Mouse (Mus musculus): ENCODE data around the gene Gm11273. TPM values are rescaled to one million over a fixed set of nuclear protein-coding genes. Genes with fewer than 3 reads are reported as not detected.

Gm11273 gene
- 17.1 and 26.1 TPM in 2 replicates for polyA plus RNA-seq (2012; rRNA removed; ENCODE audit: low replicate concordance)

DNA sequence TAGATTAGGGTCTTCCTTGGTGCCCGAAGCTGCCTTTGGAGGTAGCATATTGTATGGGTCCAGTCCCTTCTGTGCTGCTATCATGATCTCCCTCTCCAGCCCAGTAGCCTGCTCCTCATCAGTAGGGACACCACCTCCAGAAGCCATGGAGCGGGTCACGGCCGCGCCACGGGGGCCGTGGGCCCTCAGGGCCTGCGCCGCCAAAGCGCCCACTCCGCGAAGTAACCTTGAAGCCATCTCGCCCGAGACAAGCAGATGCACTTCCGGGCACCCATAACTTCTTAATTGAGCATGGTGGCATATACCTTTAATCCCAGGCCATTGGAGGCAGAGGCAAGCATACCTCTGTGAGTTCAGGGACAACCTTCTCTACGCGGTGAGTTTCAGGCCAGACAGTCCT lies at the start of gene Gm11273:
Gene Gm11273, minus strand, starts transcription at position 237 of the 400 bp plus-strand sequence.

GRCm38 (mm10) chr13:21542708-21543107 lies 41.5 kb upstream of the Gm11273 start, which contains the start of gene Olfr1366:
Gene Olfr1366, minus strand, starts transcription at chr13:21542808.

GRCm38 (mm10) chr13:21530781-21531201 lies 29.6 kb upstream of the Gm11273 start, which contains the start of gene Zkscan8:
Gene Zkscan8, minus strand, starts transcription at chr13:21531120.

GRCm38 (mm10) chr13:21495080-21495479 lies 6.1 kb downstream of the Gm11273 start, which contains the start of gene AK157302:
Gene AK157302, plus strand, starts transcription at chr13:21495223.

GRCm38 (mm10) chr13:21478759-21479670 lies 22.2 kb downstream of the Gm11273 start, which contains the start of the genes Zkscan4 and Gm10065:
Gene Zkscan4, plus strand, starts transcription at chr13:21478907.
Gene Gm10065, minus strand, starts transcription at chr13:21479441.

DNA sequence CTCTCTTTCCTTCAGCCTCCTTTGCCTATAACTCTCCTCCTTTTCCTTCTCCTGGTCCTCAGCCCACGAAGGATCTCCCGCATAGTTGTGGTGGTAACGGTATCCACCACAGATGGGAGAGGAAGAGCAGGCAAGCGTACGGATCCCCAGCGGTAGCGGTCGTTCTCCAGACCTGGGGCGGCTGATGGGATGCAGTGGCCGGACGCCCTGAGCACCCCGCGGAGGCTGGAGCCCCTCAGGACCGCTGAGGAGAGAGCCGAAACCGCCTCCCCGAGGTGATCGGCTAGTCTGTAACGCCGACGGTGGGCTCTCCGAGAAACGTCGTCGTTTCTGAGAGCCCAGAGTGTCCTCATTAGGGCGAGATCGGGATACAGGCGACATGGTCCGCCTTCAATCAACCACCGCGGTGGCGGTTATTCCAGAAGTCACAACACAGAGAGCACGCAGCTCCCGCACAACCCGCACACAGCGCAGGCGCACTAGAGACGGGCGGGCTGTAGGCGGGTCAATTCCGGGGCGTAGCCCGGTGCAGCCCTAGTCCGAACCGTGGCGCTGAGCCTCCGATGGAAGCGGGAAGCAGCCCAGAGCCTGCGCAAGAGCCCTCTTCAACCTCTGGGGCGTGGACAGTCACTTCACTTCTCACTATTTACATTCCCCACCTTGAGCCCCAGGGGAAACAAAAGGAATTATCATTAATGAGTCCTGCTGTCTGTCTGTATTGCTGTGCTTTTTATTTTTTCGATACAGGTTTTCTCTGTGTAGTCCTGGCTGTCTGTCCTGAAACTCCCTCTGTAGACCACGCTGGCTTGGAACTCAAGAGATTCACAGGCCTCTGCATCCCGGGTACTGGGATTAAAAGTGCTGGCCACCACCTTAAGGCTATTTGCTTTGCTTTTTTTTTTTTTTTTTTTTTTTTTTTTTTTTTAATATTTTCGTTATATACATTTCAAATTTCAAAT lies 32.9 kb downstream of the Gm11273 start, which contains the start of gene Nkapl:
Gene Nkapl, minus strand, starts transcription at position 449 of the 959 bp plus-strand sequence.

GRCm38 (mm10) chr13:21453449-21453848 lies 47.8 kb downstream of the Gm11273 start, which contains the start of gene Zscan26:
Gene Zscan26, minus strand, starts transcription at chr13:21453730.

Other genes starting within 250 kb of the Gm11273 start
- 1.5 and 7.6 TPM in 2 replicates for gene Gpx5, start 208.7 kb downstream of the Gm11273 start, polyA plus RNA-seq (2012; rRNA removed; ENCODE audit: low replicate concordance)
- not detected in 2 replicates for gene Gpx6, start 189.3 kb downstream of the Gm11273 start, polyA plus RNA-seq (2012; rRNA removed; ENCODE audit: low replicate concordance)
- gene Olfr1367, start 154.5 kb downstream of the Gm11273 start, polyA plus RNA-seq (2012; rRNA removed; ENCODE audit: low replicate concordance) = not detected in 2 replicates
- 2.0 and 2.8 TPM in 2 replicates for gene Zscan12, start 138.6 kb downstream of the Gm11273 start, polyA plus RNA-seq (2012; rRNA removed; ENCODE audit: low replicate concordance)
- gene Zkscan3, start 98.7 kb downstream of the Gm11273 start, polyA plus RNA-seq (2012; rRNA removed; ENCODE audit: low replicate concordance) = 30.6 and 33.3 TPM in 2 replicates
- 0.10 and 0.62 TPM in 2 replicates for gene Pgbd1, start 60.4 kb downstream of the Gm11273 start, polyA plus RNA-seq (2012; rRNA removed; ENCODE audit: low replicate concordance)
- gene Zscan26, start 47.7 kb downstream of the Gm11273 start, polyA plus RNA-seq (2012; rRNA removed; ENCODE audit: low replicate concordance) = 24.0 and 27.9 TPM in 2 replicates
- gene Nkapl, start 32.9 kb downstream of the Gm11273 start, polyA plus RNA-seq (2012; rRNA removed; ENCODE audit: low replicate concordance) = 0.72 and 1.1 TPM in 2 replicates
- gene Zkscan4, start 22.5 kb downstream of the Gm11273 start, polyA plus RNA-seq (2012; rRNA removed; ENCODE audit: low replicate concordance) = 2.1 and 2.2 TPM in 2 replicates
- not detected in 2 replicates for gene Gm10065, start 22.0 kb downstream of the Gm11273 start, polyA plus RNA-seq (2012; rRNA removed; ENCODE audit: low replicate concordance)
- 0.24 and 0.27 TPM in 2 replicates for gene AK157302, start 6.2 kb downstream of the Gm11273 start, polyA plus RNA-seq (2012; rRNA removed; ENCODE audit: low replicate concordance)
- 4.9 and 7.2 TPM in 2 replicates for gene Zkscan8, start 29.7 kb upstream of the Gm11273 start, polyA plus RNA-seq (2012; rRNA removed; ENCODE audit: low replicate concordance)
- not detected in 2 replicates for gene Olfr1366, start 41.4 kb upstream of the Gm11273 start, polyA plus RNA-seq (2012; rRNA removed; ENCODE audit: low replicate concordance)
- gene Olfr1535, start 58.5 kb upstream of the Gm11273 start, polyA plus RNA-seq (2012; rRNA removed; ENCODE audit: low replicate concordance) = not detected in 2 replicates
- gene Olfr1364, start 80.3 kb upstream of the Gm11273 start, polyA plus RNA-seq (2012; rRNA removed; ENCODE audit: low replicate concordance) = not detected in 2 replicates
- gene Olfr1362, start 112.6 kb upstream of the Gm11273 start, polyA plus RNA-seq (2012; rRNA removed; ENCODE audit: low replicate concordance) = not detected in 2 replicates
- 0.04 TPM in 1 of 2 replicates, not detected in the other for gene Olfr11, start 141.1 kb upstream of the Gm11273 start, polyA plus RNA-seq (2012; rRNA removed; ENCODE audit: low replicate concordance)
- gene Olfr1361, start 162.0 kb upstream of the Gm11273 start, polyA plus RNA-seq (2012; rRNA removed; ENCODE audit: low replicate concordance) = not detected in 2 replicates
- not detected in 2 replicates for gene Olfr1360, start 176.0 kb upstream of the Gm11273 start, polyA plus RNA-seq (2012; rRNA removed; ENCODE audit: low replicate concordance)
- gene Olfr1359, start 196.7 kb upstream of the Gm11273 start, polyA plus RNA-seq (2012; rRNA removed; ENCODE audit: low replicate concordance) = not detected in 2 replicates
- gene Hist1h2bl, start 214.7 kb upstream of the Gm11273 start, polyA plus RNA-seq (2012; rRNA removed; ENCODE audit: low replicate concordance) = 2.6 and 3.2 TPM in 2 replicates
- gene Hist1h2ai, start 215.0 kb upstream of the Gm11273 start, polyA plus RNA-seq (2012; rRNA removed; ENCODE audit: low replicate concordance) = 1.7 and 10.5 TPM in 2 replicates
- gene Hist1h3h, start 216.2 kb upstream of the Gm11273 start, polyA plus RNA-seq (2012; rRNA removed; ENCODE audit: low replicate concordance) = 2.7 and 33.5 TPM in 2 replicates
- gene Hist1h2bm, start 220.6 kb upstream of the Gm11273 start, polyA plus RNA-seq (2012; rRNA removed; ENCODE audit: low replicate concordance) = 0.42 and 2.3 TPM in 2 replicates
- gene Hist1h4j, start 233.6 kb upstream of the Gm11273 start, polyA plus RNA-seq (2012; rRNA removed; ENCODE audit: low replicate concordance) = 0.50 and 4.8 TPM in 2 replicates
- 2.1 and 39.6 TPM in 2 replicates for gene Hist1h4k, start 249.1 kb upstream of the Gm11273 start, polyA plus RNA-seq (2012; rRNA removed; ENCODE audit: low replicate concordance)

All from subcutaneous adipose tissue, adult 2 months (tissue).